In the genomic region with DNA sequence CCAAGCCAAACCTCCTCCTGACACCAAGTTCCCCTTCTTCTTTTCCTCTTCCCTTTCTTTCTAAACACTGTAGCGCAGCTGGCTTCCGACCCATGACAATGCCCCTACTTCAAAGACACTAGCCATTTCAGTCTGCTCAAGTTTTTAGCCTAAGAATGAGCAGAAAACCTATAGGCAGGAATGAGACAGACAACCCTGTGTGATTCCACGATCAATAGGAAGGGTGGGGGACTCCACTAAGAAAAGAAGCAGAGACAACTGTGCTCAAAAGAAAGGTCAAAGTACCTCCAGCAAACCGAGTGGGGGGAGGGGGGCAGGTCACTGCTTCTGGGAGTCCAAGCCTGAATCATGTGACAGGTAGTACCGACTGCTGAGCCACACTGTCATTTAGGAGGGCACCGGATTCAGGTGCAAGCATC, we compare ENCODE assay signal across 28 mouse cellular contexts. TPM values are rescaled to one million over a fixed set of nuclear protein-coding genes. Genes with fewer than 3 reads are reported as not detected.
DNase-seq lines count a peak whose midpoint lies in the region; ATAC-seq and TF ChIP-seq lines count a peak whose summit lies in the region.
"Had no signal": no experiment of that assay in that cellular context is flagged by ENCODE, and none has a peak within 500 bp of the region (broad histone marks: within the 10 kb centered on the region; RNA-seq: fewer than 3 reads in every experiment).

No protein-coding gene starts in this region.

- DNase-seq in kidney, postnatal 10 days, result peak; percentile 34
- no peak for DNase-seq in kidney, adult 11 months
- DNase-seq in forebrain, embryonic 14.5 days (ENCODE audit: low spot score), result no peak
- DNase-seq: adrenal gland, postnatal 14 days; cerebellum, adult 8-10 months; cerebellum, postnatal 36 days; gastrocnemius, postnatal 14 days; heart, adult 18-20 months; heart, postnatal 10 days; kidney, adult 18-20 months; layer of hippocampus, adult 9-11 months; liver, embryonic 13.5 days; lung, embryonic 14.5 days; thymus, adult 18-20 months had no signal

- ATAC-seq in megakaryocyte progenitor cell, adult 5-6 weeks (replicated peaks; ENCODE audit: poor library complexity), result peak; percentile 87
- no peak for ATAC-seq in forebrain, embryonic 14.5 days
- ATAC-seq in forebrain, embryonic 15.5 days (replicated peaks), result no peak
- ATAC-seq: activated CD4-positive, CD25-positive, alpha-beta regulatory T cell, adult 4 months; forebrain, embryonic 16.5 days; midbrain, embryonic 16.5 days had no signal

- H3K9me3 ChIP-seq in ES-Bruce4 (replicated peaks; ENCODE audit: control insufficient read depth, insufficient read depth, low read length, poor library complexity, severe bottlenecking), result peaks cover 28% of the 10 kb centered on the region
- no peaks in the 10 kb centered on the region for H3K9me3 ChIP-seq in forebrain, embryonic 14.5 days (replicated peaks; ENCODE audit: control insufficient read depth, low read length)
- no peaks in the 10 kb centered on the region for H3K9me3 ChIP-seq in forebrain, embryonic 15.5 days
- H3K9me3 ChIP-seq: embryonic facial prominence, embryonic 15.5 days; hindbrain, embryonic 12.5 days; neural tube, embryonic 13.5 days; stomach, embryonic 15.5 days had no signal

- H3K4me3 ChIP-seq in ES-Bruce4 (ENCODE audit: low read depth, low read length), result no peak overlapping the region
- no peak overlapping the region for H3K4me3 ChIP-seq in bone marrow macrophage, adult 2 months (ENCODE audit: insufficient read depth, low read length)
- H3K4me3 ChIP-seq in forebrain, embryonic 14.5 days (ENCODE audit: low read depth, low read length), result no peak overlapping the region
- no peak overlapping the region for H3K4me3 ChIP-seq in forebrain, embryonic 15.5 days
- H3K4me3 ChIP-seq: embryonic facial prominence, embryonic 15.5 days; heart, embryonic 12.5 days; hindbrain, embryonic 12.5 days; limb, embryonic 13.5 days; liver, embryonic 13.5 days; myocyte; neural tube, embryonic 13.5 days; stomach, embryonic 15.5 days had no signal

- peak overlapping the region; percentile 49; the same call in 1 of the 2 replicates for H3K9ac ChIP-seq in ES-Bruce4 (ENCODE audit: low read depth, poor library complexity, severe bottlenecking)
- no peak overlapping the region for H3K9ac ChIP-seq in forebrain, embryonic 14.5 days (ENCODE audit: low read length)
- H3K9ac ChIP-seq in forebrain, embryonic 15.5 days (replicated peaks), result no peak overlapping the region
- H3K9ac ChIP-seq: embryonic facial prominence, embryonic 15.5 days; heart, embryonic 12.5 days; hindbrain, embryonic 12.5 days; limb, embryonic 13.5 days; liver, embryonic 13.5 days; lung, embryonic 14.5 days; neural tube, embryonic 13.5 days; stomach, embryonic 15.5 days had no signal

- TF ChIP-seq POLR2A in ES-Bruce4 (IDR thresholded peaks at IDR 0.05; ENCODE audit: insufficient read depth, low read length), result no peak
- no peak for TF ChIP-seq POLR2A in bone marrow macrophage, adult 2 months (IDR thresholded peaks at IDR 0.05; ENCODE audit: borderline replicate concordance, low read depth, low read length)

- no peak for TF ChIP-seq CTCF in ES-Bruce4 (IDR thresholded peaks at IDR 0.05; ENCODE audit: low read depth, low read length)
- no peak for TF ChIP-seq CTCF in bone marrow macrophage, adult 2 months (IDR thresholded peaks at IDR 0.05; ENCODE audit: low read depth, low read length)

- peak overlapping the region; percentile 95 for H3K27ac ChIP-seq in ES-Bruce4 (ENCODE audit: insufficient read depth, low read length)
- H3K27ac ChIP-seq in bone marrow macrophage, adult 2 months (ENCODE audit: insufficient read depth, low read depth, low read length), result peak overlapping the region; percentile 71
- no peak overlapping the region for H3K27ac ChIP-seq in forebrain, embryonic 14.5 days (ENCODE audit: low read depth, low read length)
- H3K27ac ChIP-seq in forebrain, embryonic 15.5 days (replicated peaks), result no peak overlapping the region
- H3K27ac ChIP-seq: embryonic facial prominence, embryonic 15.5 days; hindbrain, embryonic 12.5 days; limb, embryonic 13.5 days; liver, embryonic 13.5 days; neural tube, embryonic 13.5 days; stomach, embryonic 15.5 days had no signal

- WGBS in forebrain, embryonic 14.5 days, result 74% methylated on average over 6 of the region's 6 CpGs
- WGBS in forebrain, embryonic 15.5 days, result 66% methylated on average over 6 of the region's 6 CpGs

- peaks cover 9% of the 10 kb centered on the region for H3K4me1 ChIP-seq in ES-Bruce4 (ENCODE audit: control insufficient read depth, insufficient read depth, low read length)
- peaks cover 15% of the 10 kb centered on the region for H3K4me1 ChIP-seq in bone marrow macrophage, adult 2 months (ENCODE audit: control insufficient read depth, insufficient read depth, low read length)
- no peaks in the 10 kb centered on the region for H3K4me1 ChIP-seq in forebrain, embryonic 14.5 days (ENCODE audit: control insufficient read depth, insufficient read depth, low read length)
- H3K4me1 ChIP-seq in forebrain, embryonic 15.5 days, result no peaks in the 10 kb centered on the region
- H3K4me1 ChIP-seq: embryonic facial prominence, embryonic 15.5 days; heart, embryonic 12.5 days; limb, embryonic 13.5 days; stomach, embryonic 15.5 days had no signal

- peak; percentile 97 for TF ChIP-seq EP300 in ES-Bruce4 (IDR thresholded peaks at IDR 0.05; ENCODE audit: insufficient read depth, low read depth, low read length)

- no peak overlapping the region for H3K4me2 ChIP-seq in forebrain, embryonic 14.5 days (ENCODE audit: low read length)
- H3K4me2 ChIP-seq in forebrain, embryonic 15.5 days (replicated peaks), result no peak overlapping the region
- H3K4me2 ChIP-seq: embryonic facial prominence, embryonic 15.5 days; heart, embryonic 12.5 days; hindbrain, embryonic 12.5 days; limb, embryonic 13.5 days; liver, embryonic 13.5 days; lung, embryonic 14.5 days; neural tube, embryonic 13.5 days; stomach, embryonic 15.5 days had no signal

- H3K36me3 ChIP-seq in ES-Bruce4 (ENCODE audit: control insufficient read depth, insufficient read depth, low read length, poor library complexity, severe bottlenecking), result no peaks in the 10 kb centered on the region
- no peaks in the 10 kb centered on the region for H3K36me3 ChIP-seq in forebrain, embryonic 14.5 days (ENCODE audit: control insufficient read depth, insufficient read depth, low read length)
- no peaks in the 10 kb centered on the region for H3K36me3 ChIP-seq in forebrain, embryonic 15.5 days
- H3K36me3 ChIP-seq: embryonic facial prominence, embryonic 15.5 days; heart, embryonic 12.5 days; hindbrain, embryonic 12.5 days; limb, embryonic 13.5 days; liver, embryonic 13.5 days; neural tube, embryonic 13.5 days; stomach, embryonic 15.5 days had no signal

- H3K27me3 ChIP-seq in ES-Bruce4 (ENCODE audit: control insufficient read depth, insufficient read depth, low read length, poor library complexity, severe bottlenecking), result no peaks in the 10 kb centered on the region
- no peaks in the 10 kb centered on the region for H3K27me3 ChIP-seq in forebrain, embryonic 14.5 days (replicated peaks; ENCODE audit: control insufficient read depth, insufficient read depth, low read length)
- H3K27me3 ChIP-seq in forebrain, embryonic 15.5 days, result no peaks in the 10 kb centered on the region
- H3K27me3 ChIP-seq: embryonic facial prominence, embryonic 15.5 days; heart, embryonic 12.5 days; hindbrain, embryonic 12.5 days; limb, embryonic 13.5 days; liver, embryonic 13.5 days; neural tube, embryonic 13.5 days; stomach, embryonic 15.5 days had no signal

RNA-seq across cellular contexts. Expression of a gene that starts 7.8 kb away (rescaled TPM):
- 146 and 158 TPM in 2 replicates for polyA plus RNA-seq in ES-Bruce4 (2011; ENCODE audit: insufficient read depth, insufficient read length, low read depth, missing spikeins)
- 16.9 and 27.2 TPM in 2 replicates for polyA plus RNA-seq in bone marrow macrophage, adult 2 months (2012; ENCODE audit: insufficient read depth, insufficient read length, missing spikeins)
- total RNA-seq in megakaryocyte progenitor cell, adult 5-6 weeks (2015), result 53.9 and 61.7 TPM in 2 replicates
- 53.1 and 60.4 TPM in 2 replicates for total RNA-seq in megakaryocyte progenitor cell, adult 5-6 weeks (2017)
- 47.6 and 54.7 TPM in 2 replicates for polyA plus RNA-seq in forebrain, embryonic 14.5 days (2014; fragmentation: Nextera tagmentation; extraction: Ambion mirVana)
- polyA plus RNA-seq in forebrain, embryonic 15.5 days (2015; fragmentation: Nextera tagmentation; extraction: Ambion mirVana), result 54.5 and 59.3 TPM in 2 replicates

RNA-seq across cellular contexts. Expression of a gene that starts 17.2 kb away (rescaled TPM):
- 1.3 and 1.6 TPM in 2 replicates for polyA plus RNA-seq in ES-Bruce4 (2011; ENCODE audit: insufficient read depth, insufficient read length, low read depth, missing spikeins)
- polyA plus RNA-seq in bone marrow macrophage, adult 2 months (2012; ENCODE audit: insufficient read depth, insufficient read length, missing spikeins), result 0.28 and 0.32 TPM in 2 replicates
- 0.25 and 0.27 TPM in 2 replicates for total RNA-seq in megakaryocyte progenitor cell, adult 5-6 weeks (2015)
- 0.03 and 0.17 TPM in 2 replicates for total RNA-seq in megakaryocyte progenitor cell, adult 5-6 weeks (2017)
- polyA plus RNA-seq in forebrain, embryonic 14.5 days (2014; fragmentation: Nextera tagmentation; extraction: Ambion mirVana), result 1.4 and 2.7 TPM in 2 replicates
- polyA plus RNA-seq in forebrain, embryonic 15.5 days (2015; fragmentation: Nextera tagmentation; extraction: Ambion mirVana), result 4.5 and 5.5 TPM in 2 replicates

RNA-seq across cellular contexts. Expression of a gene that starts 39.5 kb away (rescaled TPM):
- 49.5 and 56.1 TPM in 2 replicates for polyA plus RNA-seq in ES-Bruce4 (2011; ENCODE audit: insufficient read depth, insufficient read length, low read depth, missing spikeins)
- 45.4 and 47.3 TPM in 2 replicates for polyA plus RNA-seq in bone marrow macrophage, adult 2 months (2012; ENCODE audit: insufficient read depth, insufficient read length, missing spikeins)
- total RNA-seq in megakaryocyte progenitor cell, adult 5-6 weeks (2015), result 8.6 and 8.7 TPM in 2 replicates
- 11.3 and 27.1 TPM in 2 replicates for total RNA-seq in megakaryocyte progenitor cell, adult 5-6 weeks (2017)
- polyA plus RNA-seq in forebrain, embryonic 14.5 days (2014; fragmentation: Nextera tagmentation; extraction: Ambion mirVana), result 115 and 180 TPM in 2 replicates
- polyA plus RNA-seq in forebrain, embryonic 15.5 days (2015; fragmentation: Nextera tagmentation; extraction: Ambion mirVana), result 196 and 213 TPM in 2 replicates

Comparison
In these comparisons a context has a peak if more than half of its experiments do, and no peak if none do; other contexts are left out.
1. H3K27ac ChIP-seq: peak in ES-Bruce4 (single experiment) and bone marrow macrophage, adult 2 months (single experiment); none in forebrain, embryonic 14.5 days (single experiment) and forebrain, embryonic 15.5 days (single experiment).